Mouse (Mus musculus) hindbrain, embryonic 14.5 days (tissue): ENCODE data around the gene Yaf2. TPM values are rescaled to one million over a fixed set of nuclear protein-coding genes. Genes with fewer than 3 reads are reported as not detected.
A peak's percentile ranks its signal among the peaks of the same experiment; 100 is the strongest.

ENCODE experiments used
- ATAC-seq: fragments of 200-750 bp; cut with Nextera tagmentation; 2 replicates; pipeline ENCODE4 v1.8.0; 2017; ENCODE audit warnings: moderate number of reproducible peaks, mild to moderate bottlenecking, moderate TSS enrichment, moderate library complexity; ENCODE audit not compliant: low FRiP score
- DNase-seq: peaks from one replicate; pipeline ENCODE4 v3.0.0-alpha.2; 2015; ENCODE audit warnings: low spot score
- H3K27ac ChIP-seq: fragments of 300-500 bp; sonication (generic); 2 replicates; pipeline ENCODE4 v1.5.1; 2014; ENCODE audit warnings: mild to moderate bottlenecking, moderate library complexity
- H3K27me3 ChIP-seq: fragments of 300-500 bp; sonication (generic); 2 replicates; pipeline ENCODE4 v1.6.1; 2014; ENCODE audit warnings: mild to moderate bottlenecking, low read length, mixed read lengths; ENCODE audit not compliant: control insufficient read depth, insufficient read depth
- H3K36me3 ChIP-seq: fragments of 300-500 bp; sonication (generic); replicated peaks from 2 replicates; pipeline ENCODE4 v1.6.1; 2014; ENCODE audit not compliant: control insufficient read depth, insufficient read depth
- H3K4me1 ChIP-seq: fragments of 300-500 bp; sonication (generic); replicated peaks from 2 replicates; pipeline ENCODE4 v1.6.1; 2014; ENCODE audit warnings: antibody characterized with exemption, low read length, mixed read lengths; ENCODE audit not compliant: control insufficient read depth, insufficient read depth
- H3K4me2 ChIP-seq: fragments of 300-500 bp; sonication (generic); replicated peaks from 2 replicates; pipeline ENCODE4 v1.6.1; 2014; ENCODE audit warnings: mild to moderate bottlenecking, moderate library complexity
- H3K4me3 ChIP-seq: fragments of 300-500 bp; sonication (generic); replicated peaks from 2 replicates; pipeline ENCODE4 v1.5.1; 2014; ENCODE audit warnings: mild to moderate bottlenecking, low read length
- H3K9ac ChIP-seq: fragments of 300-500 bp; sonication (generic); 2 replicates; pipeline ENCODE4 v1.6.1; 2014
- H3K9me3 ChIP-seq: fragments of 300-500 bp; sonication (generic); 2 replicates; pipeline ENCODE4 v1.6.1; 2016; ENCODE audit warnings: low read length; ENCODE audit not compliant: control insufficient read depth
- WGBS: fragments of 180-500 bp; shearing (Covaris S2); extraction: QIAGEN DNeasy Blood & Tissue Kit; methylation state at CpG from one replicate; pipeline ENCODE4 v1.1.7; 2014; 5-methylcytosine and 5-hydroxymethylcytosine counted together
- polyA plus RNA-seq: library from polyadenylated mRNA; unstranded; fragments of >200 nt; fragmentation: Nextera tagmentation; extraction: Ambion mirVana; gene quantifications from 2 replicates; pipeline ENCODE4 v1.2.1, GENCODE M21; 2014

Yaf2 gene
- polyA plus RNA-seq, 1 experiment from 2014 or later = 136 TPM

GRCm38 (mm10) chr15:93274679-93275583 is 61.8 kb downstream of the Yaf2 start, which contains the start of gene Gxylt1:
Gene Gxylt1, minus strand, starts transcription at chr15:93275179.
- ATAC-seq (peak; percentile 99), DNase-seq (peak; percentile 96)
- WGBS = under 1% methylated on average over 90 of the region's 93 CpGs
- Histone ChIP-seq H3K27ac (peak within 1 kb of the TSS; percentile 91), H3K4me2 (peak within 1 kb of the TSS; percentile 94), H3K36me3 (no peaks in the 10 kb centered on the region), H3K9me3 (no peaks in the 10 kb centered on the region), H3K9ac (peak within 1 kb of the TSS; percentile 77), H3K4me3 (peak within 1 kb of the TSS; percentile 76), H3K27me3 (no peaks in the 10 kb centered on the region), H3K4me1 (peaks cover 14% of the 10 kb centered on the region)

GRCm38 (mm10) chr15:93273788-93274678 is 62.7 kb downstream of the Yaf2 start:
- ATAC-seq = no peak
- DNase-seq = no peak
- WGBS = 42% methylated on average over 19 of the region's 19 CpGs

DNA sequence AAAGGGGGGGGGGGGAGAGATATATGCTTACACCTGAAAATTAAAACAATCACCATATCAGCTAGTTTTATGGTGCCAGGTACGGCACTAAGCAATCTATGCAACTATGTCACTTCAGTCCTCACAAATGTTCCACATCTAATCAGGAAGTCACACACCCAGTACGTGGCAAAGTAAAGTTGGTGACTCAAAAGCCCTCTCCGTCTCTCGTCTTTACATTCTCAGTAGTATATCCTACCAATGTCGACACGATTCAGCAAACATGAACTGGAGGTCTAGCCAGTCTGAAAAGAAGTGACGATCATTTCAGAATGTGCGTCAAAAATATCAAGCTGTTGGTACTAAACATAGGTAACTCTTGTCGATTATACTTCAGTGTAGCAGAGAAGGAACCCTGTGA is 63.8 kb downstream of the Yaf2 start:
- no peak for ATAC-seq
- Histone ChIP-seq H3K9me3 (no peaks in the 10 kb centered on the region), H3K4me1 (peaks cover 14% of the 10 kb centered on the region), H3K36me3 (no peaks in the 10 kb centered on the region; the same call in 1 of the 2 replicates), H3K27me3 (no peaks in the 10 kb centered on the region), H3K9ac (no peak overlapping the region), H3K27ac (no peak overlapping the region), H3K4me3 (no peak overlapping the region), H3K4me2 (no peak overlapping the region)
- no peak for DNase-seq
- 89% methylated on average over 9 of the region's 9 CpGs for whole genome bisulfite sequencing

More at GRCm38 (mm10) chr15:93273788-93274678, 62.7 kb downstream of the Yaf2 start:
- Histone ChIP-seq H3K27me3 (no peaks in the 10 kb centered on the region), H3K9ac (peak overlapping the region; percentile 77), H3K36me3 (no peaks in the 10 kb centered on the region; the same call in 1 of the 2 replicates), H3K4me3 (peak overlapping the region; percentile 76), H3K4me1 (peaks cover 14% of the 10 kb centered on the region), H3K4me2 (peak overlapping the region; percentile 94), H3K27ac (peak overlapping the region; percentile 91), H3K9me3 (no peaks in the 10 kb centered on the region)

DNA sequence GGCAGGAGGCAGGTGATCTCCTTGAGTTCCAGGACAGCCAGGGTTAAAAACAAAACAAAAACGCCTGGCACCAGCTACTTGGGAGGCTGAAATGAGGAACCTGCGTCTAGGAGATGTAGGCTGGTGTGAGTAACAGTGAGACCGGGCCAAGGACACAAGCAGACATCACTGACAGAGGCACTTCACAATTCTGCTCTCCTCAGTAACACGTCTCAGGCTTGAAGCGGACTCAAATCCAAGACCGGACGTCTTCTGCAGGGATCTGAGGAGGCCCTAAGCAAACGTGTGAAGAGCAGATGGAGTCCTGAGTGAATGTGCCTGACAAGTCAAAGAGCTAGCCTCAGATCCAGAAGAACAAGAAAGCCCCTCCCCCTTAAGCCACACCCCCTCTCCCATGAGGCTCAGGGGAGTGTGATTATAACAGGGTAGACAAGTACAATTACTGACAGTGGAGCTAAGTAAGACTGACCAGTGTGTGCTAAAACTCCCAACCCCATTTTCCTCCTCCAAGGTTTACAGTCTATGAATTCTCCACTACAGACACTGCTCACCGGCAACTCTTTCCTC is 66.4 kb downstream of the Yaf2 start:
- H3K4me3 ChIP-seq = no peak overlapping the region
- H3K9me3 ChIP-seq = no peaks in the 10 kb centered on the region
- no peak for ATAC-seq
- WGBS = 83% methylated on average over 9 of the region's 9 CpGs
- no peak for DNase-seq
- no peaks in the 10 kb centered on the region for H3K27me3 ChIP-seq
- H3K4me1 ChIP-seq = peaks cover 7% of the 10 kb centered on the region
- no peak overlapping the region for H3K4me2 ChIP-seq
- no peaks in the 10 kb centered on the region; the same call in 1 of the 2 replicates for H3K36me3 ChIP-seq
- H3K27ac ChIP-seq = no peak overlapping the region
- no peak overlapping the region for H3K9ac ChIP-seq

DNA sequence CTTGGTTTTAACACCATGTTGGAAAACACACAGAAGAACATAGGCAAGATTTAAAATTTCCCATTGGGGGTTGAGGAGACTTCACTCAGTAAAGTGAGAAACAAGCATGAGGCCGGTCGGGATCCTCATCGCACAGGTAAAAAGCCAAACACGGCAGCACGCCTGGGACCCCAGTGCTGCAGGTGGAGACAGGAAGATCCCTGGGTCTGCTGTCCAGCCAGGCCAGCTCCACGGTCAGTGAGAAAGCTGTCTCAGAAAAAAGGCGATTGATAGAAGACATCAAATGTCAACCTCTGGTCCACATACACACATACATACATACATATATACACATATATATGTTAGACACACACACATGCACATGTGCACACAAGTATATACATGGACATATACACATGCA is 67.2 kb downstream of the Yaf2 start:
- Histone ChIP-seq H3K9ac (no peak overlapping the region), H3K4me1 (peaks cover 7% of the 10 kb centered on the region), H3K9me3 (no peaks in the 10 kb centered on the region), H3K4me3 (no peak overlapping the region), H3K4me2 (no peak overlapping the region), H3K27ac (no peak overlapping the region), H3K27me3 (no peaks in the 10 kb centered on the region), H3K36me3 (no peaks in the 10 kb centered on the region; the same call in 1 of the 2 replicates)
- 94% methylated on average over 7 of the region's 7 CpGs for WGBS
- no peak for DNase-seq
- ATAC-seq = no peak

DNA sequence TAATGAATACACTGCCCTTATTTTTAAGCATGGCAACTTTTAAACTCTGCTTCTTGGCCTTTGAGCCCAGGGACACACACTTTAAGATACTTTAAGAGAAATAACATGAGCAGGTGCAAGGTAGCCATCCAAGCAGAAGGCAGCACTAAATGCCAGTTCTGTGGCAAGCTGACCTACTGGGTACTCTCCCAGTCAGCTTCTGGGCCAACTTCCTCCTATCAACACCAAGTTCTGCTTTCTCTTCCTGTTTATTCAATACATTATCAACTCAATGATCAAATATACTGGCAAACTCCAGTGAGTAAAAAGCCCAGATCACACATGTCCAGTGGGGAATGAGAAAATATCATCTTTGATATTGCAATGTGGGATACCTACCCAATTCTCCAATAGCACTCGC is 68.7 kb downstream of the Yaf2 start:
- Histone ChIP-seq H3K4me1 (no peaks in the 10 kb centered on the region; the same call in 1 of the 2 replicates), H3K4me3 (no peak overlapping the region), H3K9me3 (no peaks in the 10 kb centered on the region), H3K27me3 (no peaks in the 10 kb centered on the region), H3K4me2 (no peak overlapping the region), H3K27ac (no peak overlapping the region), H3K9ac (no peak overlapping the region), H3K36me3 (no peaks in the 10 kb centered on the region; the same call in 1 of the 2 replicates)
- no peak for ATAC-seq
- DNase-seq = no peak
- 100% methylated on average over 1 of the region's 1 CpGs for WGBS

GRCm38 (mm10) chr15:93267479-93267878 is 69.3 kb downstream of the Yaf2 start:
- H3K4me2 ChIP-seq = no peak overlapping the region
- no peaks in the 10 kb centered on the region for H3K27me3 ChIP-seq
- WGBS = 87% methylated on average over 8 of the region's 8 CpGs
- DNase-seq = no peak
- no peak overlapping the region for H3K9ac ChIP-seq
- no peaks in the 10 kb centered on the region for H3K9me3 ChIP-seq
- no peak overlapping the region for H3K4me3 ChIP-seq
- no peak overlapping the region for H3K27ac ChIP-seq
- no peak for ATAC-seq
- H3K36me3 ChIP-seq = no peaks in the 10 kb centered on the region; the same call in 1 of the 2 replicates
- H3K4me1 ChIP-seq = no peaks in the 10 kb centered on the region

GRCm38 (mm10) chr15:93266361-93266760 is 70.4 kb downstream of the Yaf2 start:
- DNase-seq (no peak), ATAC-seq (no peak)
- Histone ChIP-seq H3K4me3 (no peak overlapping the region), H3K9ac (no peak overlapping the region), H3K4me2 (no peak overlapping the region), H3K27me3 (no peaks in the 10 kb centered on the region), H3K4me1 (no peaks in the 10 kb centered on the region), H3K9me3 (no peaks in the 10 kb centered on the region), H3K36me3 (peaks cover 1% of the 10 kb centered on the region), H3K27ac (no peak overlapping the region)
- 63% methylated on average over 16 of the region's 16 CpGs for WGBS

GRCm38 (mm10) chr15:93265728-93266127 is 71.0 kb downstream of the Yaf2 start:
- H3K27ac ChIP-seq = no peak overlapping the region
- peaks cover 6% of the 10 kb centered on the region for H3K36me3 ChIP-seq
- H3K9me3 ChIP-seq = no peaks in the 10 kb centered on the region
- no peaks in the 10 kb centered on the region for H3K4me1 ChIP-seq
- peak; percentile 75 for DNase-seq
- H3K9ac ChIP-seq = no peak overlapping the region
- no peak overlapping the region for H3K4me2 ChIP-seq
- ATAC-seq = no peak
- H3K4me3 ChIP-seq = no peak overlapping the region
- WGBS = 46% methylated on average over 2 of the region's 2 CpGs
- no peaks in the 10 kb centered on the region for H3K27me3 ChIP-seq
